Mouse (Mus musculus) brain, adult 2 months (tissue): ENCODE results near the gene Tmem232.
A peak's percentile ranks its signal among the peaks of the same experiment; 100 is the strongest.
"Not testable (repeated sequence)": the region's sequence is repeated elsewhere in the genome, so short reads cannot be mapped to it uniquely, and the experiment has no call there.

Source experiments
- DNase-seq: peaks from one replicate; pipeline ENCODE4 v3.0.0; 2011; ENCODE audit warnings: low read depth, low spot score

Gene Tmem232

GRCm38 (mm10) chr17:65540441-65541272 is at the start of gene Tmem232:
Gene Tmem232 (minus strand): TSS chr17:65540782.
- peak; percentile 73 for DNase-seq

GRCm38 (mm10) chr17:65586892-65587291 is 46.3 kb upstream of the Tmem232 start:
- DNase-seq, result no peak

- no peak for DNase-seq
Measured at GRCm38 (mm10) chr17:65581440-65581839, 40.9 kb upstream of the Tmem232 start.

GRCm38 (mm10) chr17:65579766-65580165 is 39.2 kb upstream of the Tmem232 start:
- no peak for DNase-seq

- peak; percentile 57 for DNase-seq
Measured at GRCm38 (mm10) chr17:65575339-65575738, 34.8 kb upstream of the Tmem232 start.

GRCm38 (mm10) chr17:65574850-65575249 is 34.3 kb upstream of the Tmem232 start:
- no peak for DNase-seq

GRCm38 (mm10) chr17:65571866-65572265 is 31.3 kb upstream of the Tmem232 start:
- DNase-seq, result peak; percentile 77

- DNase-seq, result no peak
Measured at GRCm38 (mm10) chr17:65571466-65571865, 30.9 kb upstream of the Tmem232 start.

GRCm38 (mm10) chr17:65564189-65564588 is 23.6 kb upstream of the Tmem232 start:
- DNase-seq, result no peak

- peak; percentile 46 for DNase-seq
Measured at GRCm38 (mm10) chr17:65563345-65563744, 22.8 kb upstream of the Tmem232 start.

- DNase-seq, result peak; percentile 94
Measured at GRCm38 (mm10) chr17:65562761-65563160, 22.2 kb upstream of the Tmem232 start.

- DNase-seq, result no peak
Measured at GRCm38 (mm10) chr17:65561361-65562015, 20.9 kb upstream of the Tmem232 start.

GRCm38 (mm10) chr17:65559273-65559672 is 18.7 kb upstream of the Tmem232 start:
- DNase-seq, result no peak

- DNase-seq, result no peak
Measured at GRCm38 (mm10) chr17:65558788-65559187, 18.2 kb upstream of the Tmem232 start.

GRCm38 (mm10) chr17:65558217-65558616 is 17.6 kb upstream of the Tmem232 start:
- peak; percentile 81 for DNase-seq

- DNase-seq, result no peak
Measured at GRCm38 (mm10) chr17:65557212-65557611, 16.6 kb upstream of the Tmem232 start.

- DNase-seq, result peak; percentile 29
Measured at GRCm38 (mm10) chr17:65556798-65557197, 16.2 kb upstream of the Tmem232 start.

GRCm38 (mm10) chr17:65552426-65552997 is 11.9 kb upstream of the Tmem232 start:
- DNase-seq, result no peak

GRCm38 (mm10) chr17:65550357-65550756 is 9.8 kb upstream of the Tmem232 start:
- no peak for DNase-seq

GRCm38 (mm10) chr17:65548698-65549365 is 8.2 kb upstream of the Tmem232 start:
- no peak for DNase-seq

- not testable (repeated sequence) for DNase-seq
Measured at GRCm38 (mm10) chr17:65546221-65546620, 5.6 kb upstream of the Tmem232 start.

- peak; percentile 70 for DNase-seq
Measured at GRCm38 (mm10) chr17:65536156-65536555, 4.4 kb downstream of the Tmem232 start.
